Mouse (Mus musculus): ENCODE measurements around the gene E330021D16Rik. TPM values are rescaled to one million over a fixed set of nuclear protein-coding genes. Genes with fewer than 3 reads are reported as not detected.

The E330021D16Rik gene
- polyA plus RNA-seq, 1 experiment from 2014 or later, result not detected

GRCm38 (mm10) chr6:136417864-136418263 is 2.5 kb upstream of the E330021D16Rik start:
- Histone ChIP-seq H3K4me1 (replicated peaks; ENCODE audit: control insufficient read depth, insufficient read depth, low read length) (0 out of 2 replicates have a peak, but pooled peaks cover 3% of the 10 kb centered on the region), H3K36me3 (ENCODE audit: control insufficient read depth, insufficient read depth, low read length) (no peaks in the 10 kb centered on the region), H3K4me3 (ENCODE audit: low read depth, low read length) (no peak overlapping the region), H3K9ac (ENCODE audit: low read depth, low read length) (no peak overlapping the region), H3K4me2 (no peak overlapping the region), H3K27ac (ENCODE audit: low read depth, low read length) (no peak overlapping the region), H3K9me3 (ENCODE audit: control insufficient read depth, low read length) (no peaks in the 10 kb centered on the region), H3K27me3 (replicated peaks; ENCODE audit: control insufficient read depth, insufficient read depth, low read length) (no peaks in the 10 kb centered on the region)
- DNase-seq (ENCODE audit: low spot score), result no peak
- no peak; the same call in 1 of the 2 replicates for ATAC-seq (replicated peaks; ENCODE audit: low FRiP score)
- WGBS, result 59% methylated on average over 5 of the region's 5 CpGs

GRCm38 (mm10) chr6:136413856-136414362 is 1.5 kb downstream of the E330021D16Rik start:
- Histone ChIP-seq H3K27me3 (replicated peaks; ENCODE audit: control insufficient read depth, insufficient read depth, low read length) (no peaks in the 10 kb centered on the region), H3K9me3 (ENCODE audit: control insufficient read depth, low read length) (no peaks in the 10 kb centered on the region), H3K36me3 (ENCODE audit: control insufficient read depth, insufficient read depth, low read length) (no peaks in the 10 kb centered on the region), H3K4me3 (ENCODE audit: low read depth, low read length) (no peak overlapping the region), H3K4me1 (replicated peaks; ENCODE audit: control insufficient read depth, insufficient read depth, low read length) (0 out of 2 replicates have a peak, but pooled peaks cover 3% of the 10 kb centered on the region), H3K4me2 (no peak overlapping the region), H3K9ac (ENCODE audit: low read depth, low read length) (no peak overlapping the region), H3K27ac (ENCODE audit: low read depth, low read length) (no peak overlapping the region)
- ATAC-seq (replicated peaks; ENCODE audit: low FRiP score) (no peak), DNase-seq (ENCODE audit: low spot score) (no peak)
- WGBS, result 79% methylated on average over 5 of the region's 5 CpGs

GRCm38 (mm10) chr6:136407608-136408192 is 7.7 kb downstream of the E330021D16Rik start:
- Histone ChIP-seq H3K4me1 (replicated peaks; ENCODE audit: control insufficient read depth, insufficient read depth, low read length) (no peaks in the 10 kb centered on the region), H3K9me3 (ENCODE audit: control insufficient read depth, low read length) (no peaks in the 10 kb centered on the region), H3K27me3 (replicated peaks; ENCODE audit: control insufficient read depth, insufficient read depth, low read length) (no peaks in the 10 kb centered on the region), H3K4me3 (ENCODE audit: low read depth, low read length) (no peak overlapping the region), H3K9ac (ENCODE audit: low read depth, low read length) (no peak overlapping the region), H3K4me2 (no peak overlapping the region), H3K36me3 (ENCODE audit: control insufficient read depth, insufficient read depth, low read length) (no peaks in the 10 kb centered on the region), H3K27ac (ENCODE audit: low read depth, low read length) (no peak overlapping the region)
- DNase-seq (ENCODE audit: low spot score) (no peak), ATAC-seq (replicated peaks; ENCODE audit: low FRiP score) (no peak)
- WGBS, result 71% methylated on average over 2 of the region's 2 CpGs

- no peak overlapping the region for H3K27ac ChIP-seq (ENCODE audit: low read depth, low read length)
- no peak for DNase-seq (ENCODE audit: low spot score)
- 0 out of 2 replicates have a peak, but pooled peaks cover 3% of the 10 kb centered on the region for H3K9me3 ChIP-seq (ENCODE audit: control insufficient read depth, low read length)
- WGBS, result 92% methylated on average over 9 of the region's 9 CpGs
- H3K4me1 ChIP-seq (replicated peaks; ENCODE audit: control insufficient read depth, insufficient read depth, low read length), result no peaks in the 10 kb centered on the region
- no peaks in the 10 kb centered on the region for H3K36me3 ChIP-seq (ENCODE audit: control insufficient read depth, insufficient read depth, low read length)
- no peak overlapping the region for H3K4me3 ChIP-seq (ENCODE audit: low read depth, low read length)
- ATAC-seq (replicated peaks; ENCODE audit: low FRiP score), result no peak
- no peak overlapping the region for H3K4me2 ChIP-seq
- no peak overlapping the region for H3K9ac ChIP-seq (ENCODE audit: low read depth, low read length)
- H3K27me3 ChIP-seq (replicated peaks; ENCODE audit: control insufficient read depth, insufficient read depth, low read length), result no peaks in the 10 kb centered on the region
Observed at GRCm38 (mm10) chr6:136396860-136397259, 18.5 kb downstream of the E330021D16Rik start.

GRCm38 (mm10) chr6:136390262-136390661 is 25.1 kb downstream of the E330021D16Rik start:
- H3K9ac ChIP-seq (ENCODE audit: low read depth, low read length), result no peak overlapping the region
- no peak overlapping the region for H3K27ac ChIP-seq (ENCODE audit: low read depth, low read length)
- 72% methylated on average over 9 of the region's 9 CpGs for WGBS
- ATAC-seq (replicated peaks; ENCODE audit: low FRiP score), result no peak
- no peaks in the 10 kb centered on the region for H3K36me3 ChIP-seq (ENCODE audit: control insufficient read depth, insufficient read depth, low read length)
- H3K9me3 ChIP-seq (ENCODE audit: control insufficient read depth, low read length), result 0 out of 2 replicates have a peak, but pooled peaks cover 2% of the 10 kb centered on the region
- H3K4me1 ChIP-seq (replicated peaks; ENCODE audit: control insufficient read depth, insufficient read depth, low read length), result no peaks in the 10 kb centered on the region
- H3K4me2 ChIP-seq, result no peak overlapping the region
- no peaks in the 10 kb centered on the region for H3K27me3 ChIP-seq (replicated peaks; ENCODE audit: control insufficient read depth, insufficient read depth, low read length)
- no peak overlapping the region for H3K4me3 ChIP-seq (ENCODE audit: low read depth, low read length)
- no peak for DNase-seq (ENCODE audit: low spot score)

- no peak overlapping the region for H3K4me2 ChIP-seq
- DNase-seq (ENCODE audit: low spot score) (no peak), ATAC-seq (replicated peaks; ENCODE audit: low FRiP score) (no peak)
- no peaks in the 10 kb centered on the region for H3K9me3 ChIP-seq (ENCODE audit: control insufficient read depth, low read length)
- WGBS, result 61% methylated on average over 7 of the region's 7 CpGs
- no peak overlapping the region for H3K27ac ChIP-seq (ENCODE audit: low read depth, low read length)
- H3K36me3 ChIP-seq (ENCODE audit: control insufficient read depth, insufficient read depth, low read length), result no peaks in the 10 kb centered on the region
- no peak overlapping the region for H3K4me3 ChIP-seq (ENCODE audit: low read depth, low read length)
- H3K4me1 ChIP-seq (replicated peaks; ENCODE audit: control insufficient read depth, insufficient read depth, low read length), result no peaks in the 10 kb centered on the region
- H3K27me3 ChIP-seq (replicated peaks; ENCODE audit: control insufficient read depth, insufficient read depth, low read length), result no peaks in the 10 kb centered on the region
- H3K9ac ChIP-seq (ENCODE audit: low read depth, low read length), result no peak overlapping the region
Observed at GRCm38 (mm10) chr6:136385287-136385686, 30.1 kb downstream of the E330021D16Rik start.

GRCm38 (mm10) chr6:136383218-136383617 is 32.2 kb downstream of the E330021D16Rik start:
- H3K27ac ChIP-seq (ENCODE audit: low read depth, low read length), result no peak overlapping the region

GRCm38 (mm10) chr6:136376097-136376496 is 39.3 kb downstream of the E330021D16Rik start:
- no peak overlapping the region for H3K9ac ChIP-seq (ENCODE audit: low read depth, low read length)
- H3K4me3 ChIP-seq (ENCODE audit: low read depth, low read length), result no peak overlapping the region
- no peak overlapping the region for H3K4me2 ChIP-seq
- no peaks in the 10 kb centered on the region for H3K9me3 ChIP-seq (ENCODE audit: control insufficient read depth, low read length)
- no peaks in the 10 kb centered on the region for H3K4me1 ChIP-seq (replicated peaks; ENCODE audit: control insufficient read depth, insufficient read depth, low read length)
- ATAC-seq (replicated peaks; ENCODE audit: low FRiP score) (no peak), DNase-seq (ENCODE audit: low spot score) (no peak)
- H3K36me3 ChIP-seq (ENCODE audit: control insufficient read depth, insufficient read depth, low read length), result no peaks in the 10 kb centered on the region
- H3K27me3 ChIP-seq (replicated peaks; ENCODE audit: control insufficient read depth, insufficient read depth, low read length), result no peaks in the 10 kb centered on the region
- no peak overlapping the region for H3K27ac ChIP-seq (ENCODE audit: low read depth, low read length)

More at GRCm38 (mm10) chr6:136383218-136383617, 32.2 kb downstream of the E330021D16Rik start:
- Histone ChIP-seq H3K27me3 (replicated peaks; ENCODE audit: control insufficient read depth, insufficient read depth, low read length) (no peaks in the 10 kb centered on the region), H3K36me3 (ENCODE audit: control insufficient read depth, insufficient read depth, low read length) (no peaks in the 10 kb centered on the region), H3K4me1 (replicated peaks; ENCODE audit: control insufficient read depth, insufficient read depth, low read length) (no peaks in the 10 kb centered on the region), H3K9ac (ENCODE audit: low read depth, low read length) (no peak overlapping the region), H3K4me2 (no peak overlapping the region), H3K4me3 (ENCODE audit: low read depth, low read length) (no peak overlapping the region), H3K9me3 (ENCODE audit: control insufficient read depth, low read length) (no peaks in the 10 kb centered on the region)
- DNase-seq (ENCODE audit: low spot score) (no peak), ATAC-seq (replicated peaks; ENCODE audit: low FRiP score) (no peak)
- WGBS, result 79% methylated on average over 3 of the region's 3 CpGs

- H3K9me3 ChIP-seq (ENCODE audit: control insufficient read depth, low read length), result no peaks in the 10 kb centered on the region
- WGBS, result 72% methylated on average over 12 of the region's 12 CpGs
- no peak for ATAC-seq (replicated peaks; ENCODE audit: low FRiP score)
- DNase-seq (ENCODE audit: low spot score), result no peak
- H3K4me2 ChIP-seq, result no peak overlapping the region
- H3K27ac ChIP-seq (ENCODE audit: low read depth, low read length), result no peak overlapping the region
- no peaks in the 10 kb centered on the region for H3K4me1 ChIP-seq (replicated peaks; ENCODE audit: control insufficient read depth, insufficient read depth, low read length)
- H3K27me3 ChIP-seq (replicated peaks; ENCODE audit: control insufficient read depth, insufficient read depth, low read length), result no peaks in the 10 kb centered on the region
- H3K36me3 ChIP-seq (ENCODE audit: control insufficient read depth, insufficient read depth, low read length), result no peaks in the 10 kb centered on the region
- no peak overlapping the region for H3K9ac ChIP-seq (ENCODE audit: low read depth, low read length)
- H3K4me3 ChIP-seq (ENCODE audit: low read depth, low read length), result no peak overlapping the region
Observed at GRCm38 (mm10) chr6:136364430-136365098, 50.8 kb downstream of the E330021D16Rik start.

Data from liver, embryonic 11.5 days (tissue).